Mouse (Mus musculus) limb, embryonic 15.5 days (tissue): ENCODE results near the gene Lcn10. TPM values are rescaled to one million over a fixed set of nuclear protein-coding genes. Genes with fewer than 3 reads are reported as not detected.

Source experiments
- ATAC-seq: fragments of 200-750 bp; cut with Nextera tagmentation; 2 replicates; pipeline ENCODE4 v1.8.0; 2017; ENCODE audit warnings: low read depth, moderate TSS enrichment; ENCODE audit not compliant: insufficient number of reproducible peaks, low FRiP score, low TSS enrichment
- H3K27ac ChIP-seq: fragments of 300-500 bp; sonication (generic); 2 replicates; pipeline ENCODE4 v1.5.1; 2015; ENCODE audit warnings: moderate library complexity, mild to moderate bottlenecking, inconsistent platforms
- H3K27me3 ChIP-seq: fragments of 300-500 bp; sonication (generic); 2 replicates; pipeline ENCODE4 v1.6.1; 2015; ENCODE audit warnings: inconsistent platforms
- H3K36me3 ChIP-seq: fragments of 300-500 bp; sonication (generic); 2 replicates; pipeline ENCODE4 v1.6.1; 2015; ENCODE audit warnings: inconsistent platforms
- H3K4me1 ChIP-seq: fragments of 300-500 bp; sonication (generic); 2 replicates; pipeline ENCODE4 v1.6.1; 2015; ENCODE audit warnings: inconsistent platforms
- H3K4me2 ChIP-seq: fragments of 300-500 bp; sonication (generic); 2 replicates; pipeline ENCODE4 v1.6.1; 2015; ENCODE audit warnings: mild to moderate bottlenecking, inconsistent platforms
- H3K4me3 ChIP-seq: fragments of 300-500 bp; sonication (generic); 2 replicates; pipeline ENCODE4 v1.5.1; 2015; ENCODE audit warnings: mild to moderate bottlenecking, inconsistent platforms
- H3K9ac ChIP-seq: fragments of 300-500 bp; sonication (generic); 2 replicates; pipeline ENCODE4 v1.6.1; 2015; ENCODE audit warnings: inconsistent platforms
- H3K9me3 ChIP-seq: fragments of 300-500 bp; sonication (generic); 2 replicates; pipeline ENCODE4 v1.6.1; 2016; ENCODE audit warnings: inconsistent platforms
- WGBS: fragments of 180-500 bp; shearing (Covaris S2); methylation state at CpG from one replicate; pipeline ENCODE4 v1.1.7; 2015; 5-methylcytosine and 5-hydroxymethylcytosine counted together
- polyA plus RNA-seq: library from polyadenylated mRNA; unstranded; fragments of >200 nt; fragmentation: Nextera tagmentation; extraction: Ambion mirVana; gene quantifications from 2 replicates; pipeline ENCODE4 v1.2.1, GENCODE M21; 2015

Gene Lcn10
- polyA plus RNA-seq = not detected in 2 replicates

DNA sequence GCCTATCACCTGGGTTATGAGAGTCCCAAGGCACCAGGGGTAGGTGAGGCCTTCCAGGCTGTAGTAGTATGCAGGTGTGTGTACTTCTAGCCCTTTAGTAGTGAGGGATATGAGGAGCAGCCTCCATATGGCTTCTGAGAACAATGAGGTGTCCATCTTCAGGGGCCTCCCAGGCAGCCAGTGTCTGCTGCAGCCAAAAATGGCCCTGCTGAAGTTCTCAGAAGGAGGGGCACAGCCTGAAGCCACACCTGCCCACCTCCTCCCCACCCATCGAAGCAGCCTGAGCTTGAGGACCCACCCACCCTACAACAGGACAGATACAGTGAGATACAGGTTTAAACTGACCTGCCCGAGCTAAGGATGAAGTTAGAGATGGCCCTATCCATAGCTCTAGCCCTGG, at the start of gene Lcn10:
Lcn10 (plus strand) TSS at position 301 of the 400 bp plus-strand sequence.
- no peak within 1 kb of the TSS for H3K4me2 ChIP-seq
- no peak within 1 kb of the TSS for H3K9ac ChIP-seq
- no peak within 1 kb of the TSS for H3K4me3 ChIP-seq
- no peak within 1 kb of the TSS for H3K27ac ChIP-seq
- 67% methylated on average over 2 of the region's 2 CpGs for WGBS
- H3K36me3 ChIP-seq = no peaks in the 10 kb centered on the region
- no peaks in the 10 kb centered on the region for H3K9me3 ChIP-seq
- ATAC-seq = no peak
- H3K4me1 ChIP-seq = no peaks in the 10 kb centered on the region
- H3K27me3 ChIP-seq = 0 out of 2 replicates have a peak, but pooled peaks cover 5% of the 10 kb centered on the region

DNA sequence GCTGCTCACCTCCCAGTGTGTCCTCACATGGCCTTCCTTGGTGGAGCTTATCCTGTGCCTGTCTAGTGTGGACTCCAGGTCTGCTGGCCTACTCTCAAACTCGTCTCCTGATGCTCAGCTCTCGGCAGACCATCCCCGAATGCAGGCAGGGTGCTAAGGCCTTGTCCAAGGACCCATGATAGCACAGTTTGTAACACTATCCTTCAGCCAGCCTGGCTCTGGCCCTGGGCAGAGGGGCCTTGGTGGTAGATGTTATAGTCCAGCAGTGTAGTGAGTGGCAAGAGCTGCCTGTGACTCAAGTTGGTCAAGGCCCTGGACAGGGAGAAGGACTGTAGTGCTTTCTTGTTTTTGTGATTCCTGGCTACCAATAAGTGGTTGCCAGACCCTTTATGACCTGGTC, 48.9 kb upstream of the Lcn10 start:
- Histone ChIP-seq H3K9ac (no peak overlapping the region), H3K27me3 (no peaks in the 10 kb centered on the region), H3K27ac (no peak overlapping the region), H3K4me3 (no peak overlapping the region), H3K36me3 (no peaks in the 10 kb centered on the region), H3K4me2 (no peak overlapping the region), H3K9me3 (no peaks in the 10 kb centered on the region), H3K4me1 (no peaks in the 10 kb centered on the region)
- WGBS = 84% methylated on average over 3 of the region's 3 CpGs
- no peak for ATAC-seq

GRCm38 (mm10) chr2:25634046-25634445, 48.5 kb upstream of the Lcn10 start:
- no peak for ATAC-seq
- Histone ChIP-seq H3K4me1 (no peaks in the 10 kb centered on the region), H3K4me3 (no peak overlapping the region), H3K36me3 (no peaks in the 10 kb centered on the region), H3K9ac (no peak overlapping the region), H3K9me3 (no peaks in the 10 kb centered on the region), H3K4me2 (no peak overlapping the region), H3K27ac (no peak overlapping the region), H3K27me3 (no peaks in the 10 kb centered on the region)
- 37% methylated on average over 1 of the region's 1 CpGs for WGBS

DNA sequence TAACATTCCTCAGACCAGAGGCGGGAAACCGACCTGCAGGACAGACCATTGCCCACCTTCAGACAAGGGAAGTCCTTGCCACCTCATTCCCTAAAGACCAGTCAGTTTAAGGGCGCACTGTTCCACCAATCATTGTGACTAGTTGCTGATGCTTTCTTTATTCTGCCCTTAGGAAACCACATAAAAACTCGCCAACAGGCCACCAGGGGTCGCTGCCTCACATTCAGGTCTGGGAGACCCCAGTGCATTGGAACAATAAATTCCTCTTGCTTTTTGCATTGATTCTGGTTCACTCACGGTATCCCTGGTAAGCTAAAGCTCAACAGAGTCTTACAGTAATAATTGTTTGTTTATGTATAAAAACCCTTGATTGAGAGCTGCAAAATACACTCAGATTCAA, 42.6 kb upstream of the Lcn10 start:
- 18% methylated on average over 6 of the region's 6 CpGs for WGBS
- Histone ChIP-seq H3K4me2 (no peak overlapping the region), H3K9ac (no peak overlapping the region), H3K36me3 (no peaks in the 10 kb centered on the region), H3K4me3 (no peak overlapping the region), H3K27ac (no peak overlapping the region), H3K4me1 (no peaks in the 10 kb centered on the region), H3K9me3 (no peaks in the 10 kb centered on the region), H3K27me3 (no peaks in the 10 kb centered on the region)
- no peak for ATAC-seq

DNA sequence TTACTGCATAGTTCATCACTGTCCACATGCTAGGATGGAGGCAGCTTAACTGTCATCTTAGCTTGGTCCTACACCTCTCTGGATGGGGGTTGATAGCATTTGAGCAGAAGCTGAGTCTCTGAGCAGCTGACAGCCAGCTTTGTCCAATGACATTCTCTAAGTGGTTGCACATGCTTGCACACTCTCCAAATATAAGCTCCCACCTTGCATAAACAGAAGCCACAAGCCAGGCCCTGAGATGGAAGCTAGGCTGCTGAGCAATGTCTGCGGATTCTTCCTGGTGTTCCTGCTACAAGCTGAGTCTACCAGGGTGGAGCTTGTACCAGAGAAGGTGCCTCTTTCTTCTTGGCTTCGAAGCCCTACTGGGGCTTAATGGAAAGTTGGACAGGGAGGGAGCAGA, 29.6 kb upstream of the Lcn10 start, which contains the start of gene Lcn8:
Lcn8 (plus strand) TSS at position 219 of the 400 bp plus-strand sequence.
- Histone ChIP-seq H3K36me3 (no peaks in the 10 kb centered on the region), H3K4me1 (no peaks in the 10 kb centered on the region), H3K9ac (no peak within 1 kb of the TSS), H3K4me3 (no peak within 1 kb of the TSS), H3K4me2 (no peak within 1 kb of the TSS), H3K9me3 (no peaks in the 10 kb centered on the region), H3K27me3 (no peaks in the 10 kb centered on the region), H3K27ac (no peak within 1 kb of the TSS)
- ATAC-seq = no peak
- 75% methylated on average over 2 of the region's 2 CpGs for WGBS

DNA sequence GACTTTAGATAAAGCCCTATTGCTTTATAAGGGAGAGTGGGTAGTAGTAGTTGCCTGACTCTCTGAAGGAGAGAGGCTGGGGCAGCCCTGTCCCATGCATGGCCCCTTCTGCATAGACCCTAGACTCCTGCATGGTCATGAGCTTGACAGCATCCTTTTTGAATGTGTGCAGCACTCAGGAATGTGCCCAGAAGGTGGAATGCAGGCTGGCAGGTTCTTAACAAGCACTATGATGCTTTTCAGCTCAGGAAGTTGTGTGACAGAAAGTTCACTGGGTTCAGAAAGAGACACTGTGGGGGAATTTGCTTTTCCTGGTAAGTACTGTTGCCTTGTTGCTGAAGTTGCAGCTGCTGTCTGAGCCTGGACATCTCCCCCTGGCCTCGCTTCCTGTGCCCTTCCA, 28.0 kb upstream of the Lcn10 start:
- H3K9ac ChIP-seq = no peak overlapping the region
- H3K27ac ChIP-seq = no peak overlapping the region
- H3K4me2 ChIP-seq = no peak overlapping the region
- no peaks in the 10 kb centered on the region for H3K36me3 ChIP-seq
- 52% methylated on average over 1 of the region's 1 CpGs for WGBS
- H3K27me3 ChIP-seq = no peaks in the 10 kb centered on the region
- ATAC-seq = no peak
- H3K4me1 ChIP-seq = no peaks in the 10 kb centered on the region
- H3K9me3 ChIP-seq = no peaks in the 10 kb centered on the region
- no peak overlapping the region for H3K4me3 ChIP-seq

DNA sequence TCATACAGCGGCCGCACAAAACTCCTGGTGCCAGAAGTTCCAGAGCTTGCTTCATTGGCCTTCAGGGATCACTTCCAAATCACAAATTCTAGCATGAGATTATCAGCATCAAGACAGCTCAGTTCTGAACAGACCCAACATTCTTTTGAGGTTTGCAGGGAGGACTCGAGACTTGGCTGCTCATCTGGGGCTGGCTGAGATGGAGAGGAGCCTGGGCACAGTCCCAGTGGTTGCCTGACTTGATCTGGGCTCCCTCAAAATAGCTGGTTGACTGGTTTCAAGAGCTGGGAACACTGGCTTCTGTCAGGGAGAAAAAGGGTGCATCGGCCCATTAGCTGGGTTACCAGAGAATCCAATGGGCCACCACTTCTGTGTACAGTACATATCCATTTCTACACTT, 25.8 kb upstream of the Lcn10 start:
- no peak overlapping the region for H3K9ac ChIP-seq
- no peaks in the 10 kb centered on the region for H3K36me3 ChIP-seq
- H3K9me3 ChIP-seq = no peaks in the 10 kb centered on the region
- no peak overlapping the region for H3K27ac ChIP-seq
- WGBS = 73% methylated on average over 4 of the region's 4 CpGs
- H3K4me3 ChIP-seq = no peak overlapping the region
- no peaks in the 10 kb centered on the region for H3K4me1 ChIP-seq
- H3K27me3 ChIP-seq = no peaks in the 10 kb centered on the region
- ATAC-seq = no peak
- H3K4me2 ChIP-seq = no peak overlapping the region

- no peaks in the 10 kb centered on the region for H3K27me3 ChIP-seq
- H3K4me1 ChIP-seq = no peaks in the 10 kb centered on the region
- H3K4me2 ChIP-seq = no peak overlapping the region
- no peak for ATAC-seq
- no peak overlapping the region for H3K4me3 ChIP-seq
- no peaks in the 10 kb centered on the region for H3K9me3 ChIP-seq
- H3K9ac ChIP-seq = no peak overlapping the region
- H3K36me3 ChIP-seq = no peaks in the 10 kb centered on the region
- no peak overlapping the region for H3K27ac ChIP-seq
- WGBS = 72% methylated on average over 4 of the region's 4 CpGs
These were observed 25.3 kb upstream of the Lcn10 start for GRCm38 (mm10) chr2:25657246-25657645.

DNA sequence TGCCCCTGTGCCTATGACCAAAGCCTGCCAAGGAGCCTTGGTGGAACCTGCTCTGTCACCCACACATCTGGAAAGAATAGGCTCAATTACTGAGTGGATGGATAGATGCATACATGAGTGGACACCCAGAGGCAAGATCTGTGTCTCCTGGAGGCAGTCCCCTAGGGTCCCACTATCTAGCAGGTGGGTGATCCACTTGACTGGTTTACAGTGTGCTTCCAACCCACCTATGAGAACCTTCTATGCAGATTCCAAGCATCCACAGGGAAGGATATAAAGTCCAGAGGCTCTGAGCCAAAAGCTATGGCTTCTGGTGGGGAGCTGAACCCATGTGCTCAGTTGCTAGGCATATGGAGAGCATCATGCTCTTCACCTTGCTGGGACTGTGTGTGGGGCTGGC, 24.9 kb upstream of the Lcn10 start, which contains the start of gene Lcn5:
Lcn5 (plus strand) TSS at position 301 of the 400 bp plus-strand sequence.
- no peak for ATAC-seq
- Histone ChIP-seq H3K9ac (no peak within 1 kb of the TSS), H3K4me2 (no peak within 1 kb of the TSS), H3K4me1 (no peaks in the 10 kb centered on the region), H3K9me3 (no peaks in the 10 kb centered on the region), H3K36me3 (no peaks in the 10 kb centered on the region), H3K27me3 (no peaks in the 10 kb centered on the region), H3K4me3 (no peak within 1 kb of the TSS), H3K27ac (no peak within 1 kb of the TSS)

DNA sequence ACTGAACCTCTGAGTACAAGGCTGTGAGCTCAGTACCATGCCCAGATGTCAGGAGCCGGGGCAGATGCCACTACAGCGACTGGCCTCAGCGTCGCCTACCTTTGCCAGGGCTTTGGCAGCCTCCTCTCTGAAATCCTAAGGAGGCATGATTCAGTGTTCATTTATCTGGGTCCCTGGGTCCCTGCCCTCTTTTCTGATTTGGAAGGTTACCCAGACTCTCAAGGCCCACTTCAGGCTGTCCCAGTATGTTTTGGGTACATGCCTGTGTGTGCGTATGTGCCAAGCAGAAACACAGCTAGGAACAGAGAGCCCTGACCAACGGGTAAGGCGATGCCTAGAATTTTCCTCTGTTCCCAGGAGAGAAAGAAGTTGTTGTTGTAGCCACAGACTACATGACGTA, 22.2 kb upstream of the Lcn10 start:
- Histone ChIP-seq H3K27me3 (no peaks in the 10 kb centered on the region), H3K36me3 (no peaks in the 10 kb centered on the region), H3K27ac (no peak overlapping the region), H3K9ac (no peak overlapping the region), H3K4me3 (no peak overlapping the region), H3K4me1 (no peaks in the 10 kb centered on the region), H3K4me2 (no peak overlapping the region), H3K9me3 (no peaks in the 10 kb centered on the region)
- WGBS = 79% methylated on average over 8 of the region's 8 CpGs
- ATAC-seq = no peak

GRCm38 (mm10) chr2:25661245-25661970, 21.1 kb upstream of the Lcn10 start:
- no peaks in the 10 kb centered on the region for H3K4me1 ChIP-seq
- WGBS = 84% methylated on average over 6 of the region's 6 CpGs
- ATAC-seq = no peak
- no peak overlapping the region for H3K9ac ChIP-seq
- no peaks in the 10 kb centered on the region for H3K36me3 ChIP-seq
- H3K9me3 ChIP-seq = no peaks in the 10 kb centered on the region
- no peak overlapping the region for H3K4me3 ChIP-seq
- no peak overlapping the region for H3K4me2 ChIP-seq
- H3K27ac ChIP-seq = no peak overlapping the region
- no peaks in the 10 kb centered on the region for H3K27me3 ChIP-seq

GRCm38 (mm10) chr2:25663511-25663910, 19.0 kb upstream of the Lcn10 start:
- no peaks in the 10 kb centered on the region for H3K9me3 ChIP-seq
- WGBS = 29% methylated on average over 1 of the region's 1 CpGs
- no peak for ATAC-seq
- no peaks in the 10 kb centered on the region for H3K36me3 ChIP-seq
- H3K4me3 ChIP-seq = no peak overlapping the region
- H3K4me2 ChIP-seq = no peak overlapping the region
- H3K9ac ChIP-seq = no peak overlapping the region
- no peaks in the 10 kb centered on the region for H3K4me1 ChIP-seq
- H3K27ac ChIP-seq = no peak overlapping the region
- no peaks in the 10 kb centered on the region for H3K27me3 ChIP-seq

- Histone ChIP-seq H3K9me3 (no peaks in the 10 kb centered on the region), H3K9ac (no peak overlapping the region), H3K36me3 (no peaks in the 10 kb centered on the region), H3K27ac (no peak overlapping the region), H3K4me3 (no peak overlapping the region), H3K4me2 (no peak overlapping the region), H3K4me1 (no peaks in the 10 kb centered on the region), H3K27me3 (no peaks in the 10 kb centered on the region)
- no peak for ATAC-seq
- 71% methylated on average over 5 of the region's 5 CpGs for WGBS
These were observed 18.4 kb upstream of the Lcn10 start for GRCm38 (mm10) chr2:25664125-25664524.
